Mouse (Mus musculus): ENCODE measurements around the gene Aldh8a1. TPM values are rescaled to one million over a fixed set of nuclear protein-coding genes. Genes with fewer than 3 reads are reported as not detected.

Aldh8a1 gene
- polyA plus RNA-seq, 1 experiment = 0.03 TPM

DNA sequence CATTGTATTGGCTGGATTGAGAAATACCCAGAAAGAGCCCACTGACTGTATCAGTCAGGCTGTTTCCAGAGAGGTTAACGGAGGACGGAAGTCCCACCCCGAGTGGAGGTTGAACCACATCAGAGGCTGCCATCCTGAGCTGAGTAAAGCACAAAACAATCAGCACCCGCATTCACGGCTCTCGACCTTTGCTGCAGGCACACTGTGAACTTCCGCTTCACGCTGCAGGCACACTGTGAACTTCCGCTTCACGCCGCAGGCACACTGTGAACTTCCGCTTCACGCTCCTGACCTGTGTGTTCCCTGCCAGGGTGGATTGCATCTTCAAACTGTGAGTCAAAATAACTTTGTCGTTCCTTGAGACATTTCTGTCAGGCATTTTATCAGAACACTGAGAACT lies 42.1 kb downstream of the Aldh8a1 start:
- no peak for DNase-seq (ENCODE audit: low spot score)

GRCm38 (mm10) chr10:21420457-21421424 lies 43.6 kb downstream of the Aldh8a1 start:
- DNase-seq (ENCODE audit: low spot score) = no peak

- DNase-seq (ENCODE audit: low spot score) = no peak
These were observed 49.4 kb downstream of the Aldh8a1 start for GRCm38 (mm10) chr10:21426515-21426914.

DNA sequence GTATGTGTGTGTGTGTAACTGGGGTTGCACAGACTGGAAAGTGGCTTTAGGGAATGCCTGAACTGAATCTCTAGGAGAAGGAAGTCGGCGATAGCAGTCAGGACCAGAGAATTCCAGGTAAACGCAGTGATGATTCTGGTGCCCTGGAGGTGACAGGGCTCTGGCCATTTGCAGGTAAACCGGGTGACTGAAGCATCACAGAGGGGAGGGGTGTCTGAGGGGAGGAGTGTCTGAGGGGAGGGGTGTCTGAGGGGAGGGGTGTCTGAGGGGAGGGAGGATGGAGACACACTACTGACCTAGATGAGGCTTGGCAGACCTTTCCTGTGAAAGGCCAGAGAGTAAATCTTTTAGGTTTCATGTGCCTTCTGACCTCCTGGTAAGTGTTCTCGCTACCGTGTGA lies 50.9 kb downstream of the Aldh8a1 start:
- no peak for DNase-seq (ENCODE audit: low spot score)

DNA sequence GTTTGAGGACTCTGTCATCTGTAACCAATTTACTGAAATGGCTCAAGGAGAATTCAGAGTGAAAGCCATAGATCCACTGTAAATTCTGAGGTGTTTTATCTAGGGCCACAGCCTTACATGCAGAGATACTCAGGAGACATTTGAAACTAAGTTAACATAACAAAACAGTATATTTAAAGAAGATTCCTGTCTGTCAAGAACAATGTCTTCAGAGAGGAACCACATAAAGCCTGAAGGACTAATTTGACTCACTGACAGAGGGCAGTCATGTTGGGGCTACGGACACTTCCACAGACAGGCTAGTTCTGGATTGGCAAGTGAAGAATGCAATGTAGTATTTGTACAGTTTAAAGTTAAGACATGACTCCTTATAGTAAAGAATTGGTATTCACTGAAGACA lies 62.2 kb downstream of the Aldh8a1 start:
- DNase-seq (ENCODE audit: low spot score) = no peak

DNA sequence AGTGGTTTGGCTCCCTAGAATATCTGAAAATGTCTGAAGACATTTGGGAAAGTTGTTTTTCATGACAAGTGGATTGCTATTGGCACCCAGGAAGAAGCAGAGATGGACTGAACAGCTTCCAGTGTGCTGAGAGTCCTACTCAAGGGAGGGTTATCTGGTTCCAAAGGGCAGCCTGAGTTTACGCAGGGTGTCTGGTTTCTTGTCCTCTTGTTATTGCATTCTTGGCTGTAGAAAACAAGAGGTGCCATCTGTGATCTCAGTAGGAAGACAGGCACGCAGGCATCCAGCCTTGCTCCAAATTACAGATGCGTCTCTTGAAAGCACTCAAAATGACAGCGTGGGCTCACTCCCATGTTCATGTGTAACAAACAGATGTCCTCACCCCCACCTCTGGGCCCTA lies 63.9 kb downstream of the Aldh8a1 start:
- no peak for DNase-seq (ENCODE audit: low spot score)

GRCm38 (mm10) chr10:21441690-21442089 lies 64.6 kb downstream of the Aldh8a1 start:
- no peak for DNase-seq (ENCODE audit: low spot score)

DNA sequence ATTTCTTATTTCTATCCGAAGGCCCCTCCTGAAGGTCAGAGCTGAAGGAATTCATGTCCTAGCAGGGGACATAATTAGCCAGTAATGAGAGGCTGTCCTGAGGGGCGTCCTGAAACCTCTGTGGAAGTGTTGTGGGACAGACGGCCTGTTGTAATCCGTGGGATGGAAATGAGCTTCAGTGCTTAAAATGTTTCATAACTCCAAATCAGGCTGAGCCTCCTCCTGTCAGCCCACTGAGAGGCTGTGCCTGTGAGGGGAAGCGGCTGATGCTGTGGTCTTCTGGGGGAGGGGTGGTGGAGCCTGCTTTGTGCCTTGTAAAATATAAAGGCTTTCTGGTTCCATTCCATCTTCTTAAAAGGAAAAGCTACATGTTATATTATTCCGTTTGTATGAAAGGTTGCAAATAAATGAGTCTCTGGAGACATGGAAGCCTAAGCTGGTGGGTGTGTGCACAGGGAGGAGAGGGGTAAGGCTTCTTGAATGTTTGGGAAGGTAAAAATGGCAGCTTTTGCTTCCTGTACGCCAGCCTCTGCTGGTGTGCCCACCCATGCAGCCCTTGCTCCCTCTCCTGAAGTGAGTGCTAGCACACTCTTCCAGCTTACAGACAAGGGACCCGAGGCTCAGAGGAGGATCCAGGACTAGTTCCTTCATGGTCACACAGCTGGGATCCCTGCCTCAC lies 66.7 kb downstream of the Aldh8a1 start:
- no peak for DNase-seq (ENCODE audit: low spot score)

GRCm38 (mm10) chr10:21444410-21444809 lies 67.3 kb downstream of the Aldh8a1 start:
- no peak for DNase-seq (ENCODE audit: low spot score)

Other genes with a start within 250 kb of the Aldh8a1 start
- 0.27 and 0.30 TPM in 2 replicates for gene Myb, start 216.3 kb upstream of the Aldh8a1 start, polyA plus RNA-seq (2012; rRNA removed)
- gene Hbs1l, start 81.3 kb upstream of the Aldh8a1 start, polyA plus RNA-seq (2012; rRNA removed) = 23.7 and 29.3 TPM in 2 replicates
- not detected in 2 replicates for gene 1700020N01Rik, start 215.9 kb downstream of the Aldh8a1 start, polyA plus RNA-seq (2012; rRNA removed)

Data from urinary bladder, adult 2 months (tissue).